Mouse (Mus musculus) hindbrain, embryonic 16.5 days (tissue): ENCODE results near the gene Lefty2. TPM values are rescaled to one million over a fixed set of nuclear protein-coding genes. Genes with fewer than 3 reads are reported as not detected.

Experiments used
- ATAC-seq: fragments of 200-750 bp; cut with Nextera tagmentation; 2 replicates; pipeline ENCODE4 v1.8.0; 2017; ENCODE audit warnings: moderate TSS enrichment, moderate library complexity
- H3K27ac ChIP-seq: fragments of 300-500 bp; sonication (generic); 2 replicates; pipeline ENCODE4 v1.5.1; 2014; ENCODE audit warnings: low read depth, mild to moderate bottlenecking, control low read depth, low read length, moderate library complexity
- H3K27me3 ChIP-seq: fragments of 300-500 bp; sonication (generic); replicated peaks from 2 replicates; pipeline ENCODE4 v1.6.1; 2014; ENCODE audit warnings: low read length; ENCODE audit not compliant: control insufficient read depth, insufficient read depth
- H3K36me3 ChIP-seq: fragments of 300-500 bp; sonication (generic); 2 replicates; pipeline ENCODE4 v1.6.1; 2014; ENCODE audit warnings: mild to moderate bottlenecking, low read length, moderate library complexity, mixed read lengths; ENCODE audit not compliant: control insufficient read depth, insufficient read depth
- H3K4me1 ChIP-seq: fragments of 300-500 bp; sonication (generic); 2 replicates; pipeline ENCODE4 v1.6.1; 2014; ENCODE audit warnings: low read depth, low read length; ENCODE audit not compliant: control insufficient read depth, insufficient read depth
- H3K4me2 ChIP-seq: fragments of 300-500 bp; sonication (generic); 2 replicates; pipeline ENCODE4 v1.6.1; 2014; ENCODE audit warnings: mild to moderate bottlenecking, low read length, control low read depth, moderate library complexity
- H3K4me3 ChIP-seq: fragments of 300-500 bp; sonication (generic); 2 replicates; pipeline ENCODE4 v1.5.1; 2014; ENCODE audit warnings: mild to moderate bottlenecking, low read length, control low read depth, moderate library complexity
- H3K9ac ChIP-seq: fragments of 300-500 bp; sonication (generic); 2 replicates; pipeline ENCODE4 v1.6.1; 2014; ENCODE audit warnings: low read depth, mild to moderate bottlenecking, control low read depth, low read length, moderate library complexity
- H3K9me3 ChIP-seq: fragments of 300-500 bp; sonication (generic); 2 replicates; pipeline ENCODE4 v1.6.1; 2014; ENCODE audit warnings: mild to moderate bottlenecking, low read length, moderate library complexity; ENCODE audit not compliant: control insufficient read depth
- WGBS: fragments of 180-500 bp; shearing (Covaris S2); extraction: QIAGEN DNeasy Blood & Tissue Kit; methylation state at CpG from one replicate; pipeline ENCODE4 v1.1.7; 2014; 5-methylcytosine and 5-hydroxymethylcytosine counted together
- polyA plus RNA-seq: library from polyadenylated mRNA; unstranded; fragments of >200 nt; fragmentation: Nextera tagmentation; extraction: Ambion mirVana; gene quantifications from 2 replicates; pipeline ENCODE4 v1.2.1, GENCODE M21; 2015

Lefty2 gene
- polyA plus RNA-seq, 1 experiment from 2014 or later = 5.6 TPM

DNA sequence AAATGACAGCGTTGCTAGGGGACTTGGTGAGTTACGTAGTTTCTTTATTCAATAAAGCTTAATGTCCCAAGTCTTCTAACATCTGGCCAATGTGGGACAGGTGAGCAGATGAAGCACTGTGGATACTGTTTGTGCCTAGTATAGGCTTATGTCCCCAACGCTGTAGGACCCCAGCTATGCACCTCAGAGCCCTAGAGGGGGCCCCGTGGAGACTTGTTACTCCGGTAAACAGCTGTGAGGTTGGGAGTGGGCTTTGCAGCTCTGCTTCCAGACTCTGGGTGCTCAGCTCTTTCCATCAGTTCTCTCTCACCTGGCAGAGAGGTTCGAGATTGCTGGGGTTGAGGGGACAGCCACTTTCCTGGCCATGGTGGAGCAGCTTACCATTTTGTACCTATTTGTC is 12.4 kb downstream of the Lefty2 start:
- Histone ChIP-seq H3K27ac (no peak overlapping the region), H3K4me1 (peaks cover 13% of the 10 kb centered on the region), H3K9me3 (no peaks in the 10 kb centered on the region), H3K9ac (peak overlapping the region; percentile 3; the same call in 1 of the 2 replicates), H3K4me2 (peak overlapping the region; percentile 73), H3K4me3 (peak overlapping the region; percentile 67), H3K36me3 (peaks cover 24% of the 10 kb centered on the region), H3K27me3 (no peaks in the 10 kb centered on the region)
- ATAC-seq = no peak
- 68% methylated on average over 6 of the region's 6 CpGs for WGBS

DNA sequence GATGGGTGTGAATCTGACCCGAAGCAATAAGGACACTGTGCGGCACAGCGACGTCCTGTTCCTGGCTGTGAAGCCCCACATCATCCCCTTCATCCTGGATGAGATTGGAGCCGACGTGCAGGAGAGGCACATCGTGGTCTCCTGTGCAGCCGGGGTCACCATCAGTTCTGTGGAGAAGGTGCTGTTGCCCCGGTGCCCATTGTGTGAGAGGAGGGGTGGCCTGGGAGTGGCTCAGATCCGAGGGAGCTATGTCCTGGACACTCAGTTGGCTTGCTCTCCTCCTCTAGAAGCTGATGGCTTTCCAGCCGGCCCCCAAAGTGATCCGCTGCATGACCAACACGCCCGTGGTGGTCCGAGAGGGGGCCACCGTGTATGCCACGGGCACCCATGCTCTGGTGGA is 13.0 kb downstream of the Lefty2 start:
- no peaks in the 10 kb centered on the region for H3K9me3 ChIP-seq
- peaks cover 13% of the 10 kb centered on the region for H3K4me1 ChIP-seq
- no peak overlapping the region for H3K4me3 ChIP-seq
- peaks cover 24% of the 10 kb centered on the region for H3K36me3 ChIP-seq
- peak overlapping the region; percentile 3; the same call in 1 of the 2 replicates for H3K9ac ChIP-seq
- no peak for ATAC-seq
- 96% methylated on average over 17 of the region's 17 CpGs for WGBS
- no peak overlapping the region for H3K27ac ChIP-seq
- H3K4me2 ChIP-seq = no peak overlapping the region
- H3K27me3 ChIP-seq = no peaks in the 10 kb centered on the region

DNA sequence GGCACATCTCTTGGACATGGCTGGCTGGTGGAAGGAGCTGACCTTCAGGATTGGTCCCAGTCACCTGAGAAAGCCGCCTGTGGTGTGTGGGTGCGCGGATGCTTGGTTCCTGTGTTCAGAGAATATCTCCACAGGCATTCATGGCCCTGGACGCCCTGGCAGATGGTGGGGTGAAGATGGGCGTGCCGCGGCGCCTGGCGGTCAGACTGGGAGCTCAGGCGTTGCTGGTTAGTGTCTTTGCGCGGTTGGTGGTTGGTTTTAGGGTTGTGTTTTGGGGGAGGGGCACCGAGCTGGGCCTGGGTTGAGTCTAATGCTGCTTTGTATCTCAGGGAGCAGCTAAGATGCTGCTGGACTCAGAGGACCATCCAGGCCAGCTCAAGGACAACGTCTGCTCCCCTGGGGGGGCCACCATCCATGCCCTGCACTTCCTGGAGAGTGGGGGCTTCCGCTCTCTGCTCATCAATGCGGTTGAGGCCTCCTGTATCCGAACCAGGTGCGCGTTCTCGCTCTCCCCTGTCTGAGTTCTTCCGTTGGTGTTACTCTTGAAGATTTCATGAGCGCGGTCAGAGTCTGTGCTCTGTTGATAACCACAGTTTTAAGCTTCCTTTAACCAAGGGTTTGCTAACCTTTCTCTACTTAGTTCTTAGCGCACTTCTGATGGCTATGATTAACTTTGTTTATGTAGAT is 13.7 kb downstream of the Lefty2 start:
- H3K4me3 ChIP-seq = no peak overlapping the region
- H3K9ac ChIP-seq = no peak overlapping the region
- 91% methylated on average over 24 of the region's 24 CpGs for WGBS

DNA sequence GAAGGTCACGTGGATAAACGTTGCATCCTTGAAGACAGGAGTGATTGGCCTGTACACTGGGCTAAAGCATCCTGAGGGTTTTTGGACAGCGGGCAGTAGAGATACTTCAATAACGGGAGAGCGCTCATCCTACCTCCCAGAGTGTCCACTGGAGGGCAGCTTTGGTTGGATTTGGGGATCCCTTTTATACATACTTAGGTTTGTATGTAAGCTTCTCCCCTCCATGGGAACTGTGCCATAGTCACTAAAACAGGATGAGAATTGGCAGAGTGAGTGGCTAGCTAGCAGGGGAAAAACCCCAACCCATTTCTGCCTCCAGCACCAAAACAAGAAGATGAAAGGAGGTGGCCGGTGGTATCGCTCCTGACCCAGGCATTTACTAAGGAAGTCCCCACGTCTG is 18.2 kb downstream of the Lefty2 start:
- Histone ChIP-seq H3K4me2 (no peak overlapping the region), H3K9ac (no peak overlapping the region), H3K36me3 (peaks cover 21% of the 10 kb centered on the region), H3K27me3 (no peaks in the 10 kb centered on the region), H3K4me3 (no peak overlapping the region), H3K27ac (no peak overlapping the region), H3K4me1 (no peaks in the 10 kb centered on the region), H3K9me3 (no peaks in the 10 kb centered on the region)
- WGBS = 55% methylated on average over 8 of the region's 8 CpGs
- ATAC-seq = no peak

More for the DNA sequence above, 13.7 kb downstream of the Lefty2 start:
- no peak overlapping the region for H3K27ac ChIP-seq
- H3K27me3 ChIP-seq = no peaks in the 10 kb centered on the region
- no peaks in the 10 kb centered on the region for H3K9me3 ChIP-seq
- ATAC-seq = no peak
- H3K4me2 ChIP-seq = no peak overlapping the region
- peaks cover 13% of the 10 kb centered on the region for H3K4me1 ChIP-seq
- H3K36me3 ChIP-seq = peaks cover 24% of the 10 kb centered on the region

DNA sequence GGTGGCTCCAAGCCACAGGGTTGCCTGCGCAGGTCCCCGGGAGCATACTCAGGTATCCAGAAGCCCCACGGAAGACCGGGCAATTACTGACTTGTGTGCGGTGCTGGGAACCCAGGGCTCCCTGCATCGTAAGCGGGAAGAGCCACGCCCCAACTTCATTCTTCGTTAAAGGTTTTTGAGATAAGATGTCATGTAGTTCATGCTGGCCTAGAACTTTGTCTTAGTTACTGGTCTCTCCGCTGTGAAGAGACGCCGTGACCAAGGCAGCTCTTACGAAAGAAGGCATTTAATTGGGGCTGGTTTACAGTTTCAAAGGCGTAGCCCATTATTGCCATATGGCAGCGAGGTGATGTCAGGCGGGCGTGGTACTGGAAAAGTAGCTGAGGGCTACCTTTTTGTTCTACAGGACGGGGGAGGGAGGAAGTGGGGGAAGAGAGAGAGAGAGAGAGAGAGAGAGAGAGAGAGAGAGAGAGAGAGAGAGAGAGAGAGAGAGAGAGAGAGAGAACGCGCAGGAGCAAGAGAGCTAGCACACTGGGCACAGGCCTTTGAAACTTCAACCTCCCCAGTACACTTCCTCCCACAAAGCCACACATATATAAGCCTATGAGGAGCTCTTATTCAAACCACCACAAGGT is 18.9 kb downstream of the Lefty2 start:
- WGBS = 64% methylated on average over 20 of the region's 20 CpGs
- H3K9ac ChIP-seq = no peak overlapping the region
- no peaks in the 10 kb centered on the region for H3K4me1 ChIP-seq
- peaks cover 15% of the 10 kb centered on the region for H3K36me3 ChIP-seq
- no peaks in the 10 kb centered on the region for H3K27me3 ChIP-seq
- no peak for ATAC-seq
- no peak overlapping the region for H3K4me2 ChIP-seq
- no peak overlapping the region for H3K4me3 ChIP-seq
- no peak overlapping the region for H3K27ac ChIP-seq
- no peaks in the 10 kb centered on the region for H3K9me3 ChIP-seq

DNA sequence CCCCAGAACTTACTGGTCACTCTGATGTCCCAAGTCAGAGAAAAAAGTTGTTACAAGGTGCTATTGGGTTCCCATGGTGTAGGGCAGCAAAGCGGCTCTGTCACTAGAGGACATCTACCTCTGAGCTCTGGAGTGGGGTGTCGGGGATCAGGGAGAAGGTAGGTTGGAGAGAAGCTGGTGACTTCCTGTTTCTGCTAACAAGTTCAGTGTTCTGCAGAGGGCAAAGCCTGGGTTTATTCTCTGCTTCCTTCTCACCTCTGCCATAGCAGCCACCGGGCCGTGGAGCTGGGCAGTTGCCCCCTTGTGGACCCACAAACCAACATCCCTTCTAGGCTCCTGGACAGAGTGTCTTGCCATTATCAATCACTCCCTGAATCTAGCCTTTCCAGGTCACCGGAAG is 19.9 kb downstream of the Lefty2 start:
- no peak for ATAC-seq
- Histone ChIP-seq H3K4me3 (no peak overlapping the region), H3K27ac (no peak overlapping the region), H3K9ac (no peak overlapping the region), H3K4me1 (no peaks in the 10 kb centered on the region), H3K27me3 (no peaks in the 10 kb centered on the region), H3K36me3 (peaks cover 7% of the 10 kb centered on the region), H3K9me3 (no peaks in the 10 kb centered on the region), H3K4me2 (no peak overlapping the region)
- WGBS = 97% methylated on average over 5 of the region's 5 CpGs

DNA sequence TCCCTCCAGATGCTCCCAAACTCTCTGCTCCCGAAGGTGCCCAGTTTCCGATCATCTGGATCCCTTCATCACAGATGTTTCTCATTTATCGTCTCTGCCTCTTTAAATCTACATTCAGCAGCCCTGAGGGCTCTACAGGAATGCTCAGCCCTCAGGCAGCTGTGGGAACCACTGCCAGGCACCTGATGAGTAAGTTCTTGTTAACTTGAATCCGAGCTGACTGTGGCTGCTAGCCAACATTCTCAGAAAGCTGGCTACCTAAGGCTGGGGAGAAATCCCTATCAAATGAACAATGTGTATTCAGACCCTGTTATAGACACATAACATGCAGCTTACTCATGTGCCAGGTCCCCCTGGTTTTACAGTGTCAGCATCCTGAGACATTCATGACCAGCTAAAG is 20.9 kb downstream of the Lefty2 start:
- no peak for ATAC-seq
- H3K9me3 ChIP-seq = no peaks in the 10 kb centered on the region
- H3K36me3 ChIP-seq = peaks cover under 1% of the 10 kb centered on the region; the same call in 1 of the 2 replicates
- H3K4me2 ChIP-seq = no peak overlapping the region
- 55% methylated on average over 4 of the region's 4 CpGs for WGBS
- no peak overlapping the region for H3K4me3 ChIP-seq
- no peak overlapping the region for H3K27ac ChIP-seq
- H3K27me3 ChIP-seq = no peaks in the 10 kb centered on the region
- no peak overlapping the region for H3K9ac ChIP-seq
- H3K4me1 ChIP-seq = no peaks in the 10 kb centered on the region

DNA sequence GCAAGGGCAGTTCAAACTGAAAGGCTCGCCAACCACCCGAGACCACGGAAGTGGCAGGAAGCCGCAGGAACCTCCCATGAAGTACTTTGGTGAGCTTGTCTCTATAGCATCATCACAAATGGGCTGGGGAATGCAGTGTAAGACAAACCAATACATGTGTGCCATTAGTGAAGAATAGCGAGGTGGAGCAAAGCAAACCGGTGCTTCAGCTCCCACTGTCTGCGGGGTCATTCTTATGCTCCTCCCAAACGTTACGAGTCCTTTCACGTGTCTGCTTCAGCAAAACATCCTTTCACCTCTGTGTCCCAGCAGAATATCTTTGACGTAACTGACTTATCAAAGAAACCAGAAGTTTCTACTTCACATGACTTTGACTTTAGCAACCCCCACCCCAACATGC is 23.5 kb downstream of the Lefty2 start:
- H3K36me3 ChIP-seq = no peaks in the 10 kb centered on the region
- H3K9me3 ChIP-seq = no peaks in the 10 kb centered on the region
- no peak for ATAC-seq
- 87% methylated on average over 11 of the region's 11 CpGs for WGBS
- no peaks in the 10 kb centered on the region for H3K27me3 ChIP-seq
- H3K4me2 ChIP-seq = no peak overlapping the region
- no peak overlapping the region for H3K4me3 ChIP-seq
- H3K27ac ChIP-seq = no peak overlapping the region
- H3K9ac ChIP-seq = no peak overlapping the region
- no peaks in the 10 kb centered on the region for H3K4me1 ChIP-seq

DNA sequence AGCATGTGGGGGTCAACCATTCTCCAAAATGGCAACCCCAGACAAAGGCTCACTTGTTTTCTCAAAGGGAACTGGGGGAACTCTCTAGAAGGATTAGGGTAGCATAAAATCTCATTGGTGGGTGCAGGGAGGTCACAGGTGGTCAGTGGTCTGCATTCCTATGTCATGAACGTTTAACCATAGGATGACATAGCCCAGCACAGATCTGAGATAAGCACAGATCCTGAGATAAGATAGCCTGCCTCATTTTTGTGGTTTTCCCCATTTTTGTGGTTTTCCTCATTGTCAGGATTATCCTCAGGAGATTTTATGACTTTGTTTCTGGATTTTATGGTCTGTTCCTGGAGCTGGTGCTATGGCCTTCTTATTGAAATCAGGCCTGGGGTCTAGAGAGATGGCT is 24.1 kb downstream of the Lefty2 start:
- no peak overlapping the region for H3K4me3 ChIP-seq
- H3K9me3 ChIP-seq = no peaks in the 10 kb centered on the region
- no peak overlapping the region for H3K9ac ChIP-seq
- H3K4me1 ChIP-seq = no peaks in the 10 kb centered on the region
- no peaks in the 10 kb centered on the region for H3K36me3 ChIP-seq
- H3K27ac ChIP-seq = no peak overlapping the region
- no peaks in the 10 kb centered on the region for H3K27me3 ChIP-seq
- whole genome bisulfite sequencing = 67% methylated on average over 1 of the region's 1 CpGs
- H3K4me2 ChIP-seq = no peak overlapping the region
- no peak for ATAC-seq
